Comparison of ENCODE assay signal across 8 mouse cellular contexts in genomic region chr15:6570876-6571275, GRCm38 (mm10). TPM values are rescaled to one million over a fixed set of nuclear protein-coding genes. Genes with fewer than 3 reads are reported as not detected.
DNase-seq lines count a peak whose midpoint lies in the region; ATAC-seq lines count a peak whose summit lies in the region.

No protein-coding gene starts in this region.

- no peaks in the 10 kb centered on the region for H3K9me3 ChIP-seq in intestine, embryonic 15.5 days
- no peaks in the 10 kb centered on the region for H3K9me3 ChIP-seq in midbrain, embryonic 14.5 days (ENCODE audit: control insufficient read depth, low read length)
- no peaks in the 10 kb centered on the region for H3K9me3 ChIP-seq in stomach, embryonic 15.5 days

- H3K36me3 ChIP-seq in intestine, embryonic 15.5 days = no peaks in the 10 kb centered on the region
- H3K36me3 ChIP-seq in midbrain, embryonic 14.5 days (ENCODE audit: control insufficient read depth, insufficient read depth, low read length) = no peaks in the 10 kb centered on the region
- no peaks in the 10 kb centered on the region for H3K36me3 ChIP-seq in stomach, embryonic 15.5 days

- 0 out of 2 replicates have a peak, but pooled peaks cover 7% of the 10 kb centered on the region for H3K4me1 ChIP-seq in intestine, embryonic 15.5 days (replicated peaks)
- H3K4me1 ChIP-seq in midbrain, embryonic 14.5 days (ENCODE audit: control insufficient read depth, insufficient read depth, low read length) = no peaks in the 10 kb centered on the region
- 0 out of 2 replicates have a peak, but pooled peaks cover 6% of the 10 kb centered on the region for H3K4me1 ChIP-seq in stomach, embryonic 15.5 days

- H3K4me3 ChIP-seq in intestine, embryonic 15.5 days (replicated peaks) = no peak overlapping the region
- no peak overlapping the region for H3K4me3 ChIP-seq in midbrain, embryonic 14.5 days (replicated peaks; ENCODE audit: low read depth, low read length)
- no peak overlapping the region for H3K4me3 ChIP-seq in stomach, embryonic 15.5 days (replicated peaks)

- intact Hi-C loops in left cerebral cortex, postnatal 36 days (cut with DNase I) = loop anchor here (2.0 kb wide), 1 partner anchor 332 kb away; no protein-coding TSS in a partner anchor

- H3K4me2 ChIP-seq in intestine, embryonic 15.5 days (replicated peaks) = no peak overlapping the region
- H3K4me2 ChIP-seq in midbrain, embryonic 14.5 days (ENCODE audit: low read length) = no peak overlapping the region
- H3K4me2 ChIP-seq in stomach, embryonic 15.5 days = no peak overlapping the region

- peak; percentile 59 for ATAC-seq in intestine, embryonic 15.5 days
- ATAC-seq in midbrain, embryonic 14.5 days (ENCODE audit: low FRiP score, low TSS enrichment) = peak; percentile 68; the same call in 1 of the 2 replicates
- peak; percentile 63; the same call in 1 of the 2 replicates for ATAC-seq in stomach, embryonic 15.5 days (ENCODE audit: insufficient read depth, low FRiP score, low read depth)

- H3K9ac ChIP-seq in intestine, embryonic 15.5 days = no peak overlapping the region
- no peak overlapping the region for H3K9ac ChIP-seq in midbrain, embryonic 14.5 days (replicated peaks; ENCODE audit: low read length)
- H3K9ac ChIP-seq in stomach, embryonic 15.5 days = no peak overlapping the region

- WGBS in intestine, embryonic 15.5 days = 9% methylated on average over 7 of the region's 7 CpGs
- WGBS in midbrain, embryonic 14.5 days = 12% methylated on average over 7 of the region's 7 CpGs
- 4% methylated on average over 7 of the region's 7 CpGs for WGBS in stomach, embryonic 15.5 days

- DNase-seq in 3134 (ENCODE audit: extremely low read depth, insufficient read length, low spot score) (peak; percentile 35), WW6 (ENCODE audit: low read depth, low spot score) (peak; percentile 33)
- peak; percentile 17 to 42 for DNase-seq in cerebellum, postnatal 36 days
- DNase-seq in gastrocnemius, adult 18-20 months (ENCODE audit: low spot score) = peak; percentile 67
- peak; percentile 33 to 64 for DNase-seq in left cerebral cortex, postnatal 36 days (ENCODE audit: low spot score in 2 of 2)
- DNase-seq in midbrain, embryonic 14.5 days = peak; percentile 82

- H3K27me3 ChIP-seq in intestine, embryonic 15.5 days (replicated peaks) = no peaks in the 10 kb centered on the region
- no peaks in the 10 kb centered on the region for H3K27me3 ChIP-seq in midbrain, embryonic 14.5 days (ENCODE audit: control insufficient read depth, insufficient read depth, low read length)
- H3K27me3 ChIP-seq in stomach, embryonic 15.5 days (replicated peaks) = no peaks in the 10 kb centered on the region

- no peak overlapping the region for H3K27ac ChIP-seq in intestine, embryonic 15.5 days
- H3K27ac ChIP-seq in midbrain, embryonic 14.5 days (replicated peaks; ENCODE audit: low read depth, low read length) = no peak overlapping the region
- no peak overlapping the region for H3K27ac ChIP-seq in stomach, embryonic 15.5 days

RNA-seq across cellular contexts. Expression of gene Fyb, which starts 48.2 kb away (rescaled TPM):
- total RNA-seq in gastrocnemius, adult 18-20 months (2021) = 1 to 10 TPM in 1 of 2 experiments, under 1 TPM in 1; 0.48 to 1.3 TPM
- polyA plus RNA-seq in intestine, embryonic 15.5 days (2015; fragmentation: Nextera tagmentation; extraction: Ambion mirVana) = 6.5 and 8.6 TPM in 2 replicates
- total RNA-seq in left cerebral cortex, postnatal 36 days (2021) = 1 to 10 TPM; 9.0 to 9.9 TPM
- polyA plus RNA-seq in midbrain, embryonic 14.5 days (2014; fragmentation: Nextera tagmentation; extraction: Ambion mirVana) = 0.67 and 6.1 TPM in 2 replicates
- 10.7 and 11.8 TPM in 2 replicates for polyA plus RNA-seq in stomach, embryonic 15.5 days (2015; fragmentation: Nextera tagmentation; extraction: Ambion mirVana)

Comparison
In these comparisons a context has a peak if more than half of its experiments do, and no peak if none do; other contexts are left out.
1. DNase-seq: peak in every context shown above with its lines; median percentile 82 in midbrain, embryonic 14.5 days; 67 in gastrocnemius, adult 18-20 months; 48 in left cerebral cortex, postnatal 36 days; 35 in 3134; 33 in WW6; 30 in cerebellum, postnatal 36 days.